Mouse (Mus musculus) C2C12 (cell line): Measurements from ENCODE around the gene Sh3gl3.

ENCODE experiments used
- CTCF ChIP-seq: IDR thresholded peaks from one replicate; pipeline ENCODE4 v1.5.1; 2011; ENCODE audit not compliant: control insufficient read depth, insufficient read depth, insufficient read length
- MAX ChIP-seq: IDR thresholded peaks from one replicate; pipeline ENCODE4 v1.6.1; 2011; ENCODE audit warnings: mild to moderate bottlenecking, control low read depth
- USF1 ChIP-seq: IDR thresholded peaks from one replicate; pipeline ENCODE4 v1.6.1; 2011; ENCODE audit warnings: low read depth, mild to moderate bottlenecking, control low read depth, moderate library complexity

DNA sequence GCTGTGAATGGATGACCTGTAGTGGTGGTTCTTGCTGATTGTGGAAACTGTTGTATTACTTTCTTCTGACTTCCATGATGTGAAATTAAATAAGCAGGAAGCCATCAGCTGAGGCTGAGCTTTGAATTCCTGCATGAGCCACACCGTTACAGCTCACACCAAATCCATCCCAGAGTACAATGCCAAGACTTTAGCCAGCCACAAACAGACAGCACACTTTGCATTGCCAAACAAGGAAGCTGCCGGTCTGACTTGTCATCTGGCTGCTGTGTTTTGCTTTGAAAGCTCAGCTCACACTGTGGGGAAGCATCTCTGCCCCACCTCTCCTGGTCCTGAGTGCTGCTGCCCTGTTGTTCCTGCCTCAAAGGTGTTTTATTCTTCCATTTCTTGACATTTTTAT is 9.1 kb downstream of the Sh3gl3 start:
- TF ChIP-seq CTCF (no peak), USF1 (no peak), MAX (no peak)
